Mouse (Mus musculus) left cerebral cortex, adult 2 months (tissue): ENCODE measurements at regions not wholly inside any gene's neighbourhood (a gene's known extent, or its start where the extent isn't known, plus 50 kb on each side); places are given as distances from the start of the nearest gene placed in this dataset.
A peak's percentile ranks its signal among the peaks of the same experiment; 100 is the strongest.

Source experiments
- DNase-seq, 2 experiments: peaks; one replicate each; pipeline ENCODE4 v3.0.0; 2021 to 2022; ENCODE audit warnings: low spot score in 2 of 2, mixed read lengths in 1 of 2; ENCODE audit errors: extremely low spot score in 1 of 2
- H3K27ac ChIP-seq: fragments of 200-600 bp; 2 replicates; pipeline ENCODE4 v1.8.1; 2022
- H3K4me3 ChIP-seq: fragments of 200-600 bp; 2 replicates; pipeline ENCODE4 v1.8.1; 2022
- CTCF ChIP-seq: fragments of 200-600 bp; IDR thresholded peaks from 2 replicates; pipeline ENCODE4 v1.8.1; 2022; ENCODE audit warnings: antibody characterized with exemption, mild to moderate bottlenecking, moderate library complexity
- intact Hi-C: fragments of 180-260 bp; cut with DNase I; formaldehyde crosslinking; loops from one replicate; pipeline ENCODE4 v1.15.1; 2025

DNA sequence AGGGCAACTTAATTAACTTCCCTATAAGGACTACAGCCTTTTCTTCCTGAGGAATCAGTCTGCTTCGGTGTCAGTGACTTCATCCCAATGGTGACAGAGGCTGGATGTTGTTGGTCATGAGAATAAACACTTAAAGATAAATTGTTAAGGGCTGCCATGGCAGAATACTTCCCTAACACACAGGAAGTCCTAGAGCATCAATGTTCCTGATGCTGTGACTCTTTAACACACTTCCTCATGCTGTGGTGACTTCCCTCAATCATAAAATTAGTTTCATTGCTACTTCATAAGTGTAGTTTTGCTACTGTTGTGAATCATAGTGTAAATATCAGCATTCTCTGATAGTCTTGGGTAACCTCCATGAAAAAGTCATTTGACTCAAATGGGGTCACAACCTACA, 184.5 kb upstream of the Id2 start:
- TF ChIP-seq CTCF = no peak
- intact Hi-C loops = no loop called here
- Histone ChIP-seq H3K27ac (no peak overlapping the region), H3K4me3 (no peak overlapping the region)
- DNase-seq = no peak

DNA sequence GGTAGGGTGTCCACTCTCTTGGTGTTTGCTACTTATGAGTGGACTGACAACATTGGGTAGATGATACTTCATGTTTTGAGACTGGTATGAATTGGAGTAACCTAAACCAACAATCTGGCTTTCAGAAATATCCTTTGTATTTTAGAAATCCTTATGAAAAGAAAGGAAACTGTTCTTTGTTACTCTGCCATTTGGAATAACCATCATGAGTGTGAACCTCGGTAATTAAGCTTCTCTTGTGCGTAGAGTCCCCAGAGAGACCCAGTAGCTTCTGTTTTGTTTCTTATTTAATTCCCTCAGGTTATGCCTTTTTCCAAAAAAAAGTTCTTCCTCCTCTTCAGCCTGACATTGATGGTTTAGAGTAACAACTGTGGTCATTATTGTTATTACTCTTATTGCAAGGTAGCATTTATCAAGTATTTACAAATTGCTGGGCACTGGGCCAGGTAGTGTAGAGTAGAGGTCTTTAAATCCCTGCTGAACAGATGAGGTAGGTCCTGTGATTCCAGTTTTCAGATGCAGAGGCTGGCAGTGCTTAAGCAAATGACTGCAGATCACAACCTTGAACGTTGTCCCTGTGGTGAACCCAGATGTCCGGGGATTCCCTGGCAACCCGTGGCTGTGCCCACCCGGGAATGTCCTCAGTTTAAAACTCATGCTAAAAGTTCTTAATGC, 176.8 kb upstream of the Id2 start:
- H3K27ac ChIP-seq = no peak overlapping the region
- no peak for TF ChIP-seq CTCF
- no peak overlapping the region for H3K4me3 ChIP-seq
- peak in 1 of 2 experiments; percentile 4 for DNase-seq
- intact Hi-C loops = no loop called here

DNA sequence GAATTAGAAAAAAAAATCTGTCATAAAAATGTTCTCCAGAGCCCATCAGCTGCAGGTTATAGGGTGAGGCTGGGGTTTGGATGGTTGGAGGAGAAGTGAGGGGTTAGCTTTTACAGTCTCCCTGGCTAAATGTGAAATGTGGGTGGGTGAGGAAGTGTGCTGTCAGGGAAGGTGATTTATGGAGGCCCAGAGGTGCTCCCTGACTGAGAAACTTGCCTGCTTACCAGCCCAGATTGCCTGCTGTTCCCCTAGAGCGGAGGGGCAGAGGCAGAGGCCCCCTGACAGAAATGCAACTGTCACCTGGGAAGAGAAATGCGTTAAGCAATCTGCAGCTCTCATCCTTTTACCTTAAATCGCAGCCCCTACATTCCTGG, 175.8 kb upstream of the Id2 start:
- TF ChIP-seq CTCF = no peak
- no peak overlapping the region for H3K4me3 ChIP-seq
- peak in 1 of 2 experiments; percentile 5 for DNase-seq
- no peak overlapping the region for H3K27ac ChIP-seq
- intact Hi-C loops = no loop called here

DNA sequence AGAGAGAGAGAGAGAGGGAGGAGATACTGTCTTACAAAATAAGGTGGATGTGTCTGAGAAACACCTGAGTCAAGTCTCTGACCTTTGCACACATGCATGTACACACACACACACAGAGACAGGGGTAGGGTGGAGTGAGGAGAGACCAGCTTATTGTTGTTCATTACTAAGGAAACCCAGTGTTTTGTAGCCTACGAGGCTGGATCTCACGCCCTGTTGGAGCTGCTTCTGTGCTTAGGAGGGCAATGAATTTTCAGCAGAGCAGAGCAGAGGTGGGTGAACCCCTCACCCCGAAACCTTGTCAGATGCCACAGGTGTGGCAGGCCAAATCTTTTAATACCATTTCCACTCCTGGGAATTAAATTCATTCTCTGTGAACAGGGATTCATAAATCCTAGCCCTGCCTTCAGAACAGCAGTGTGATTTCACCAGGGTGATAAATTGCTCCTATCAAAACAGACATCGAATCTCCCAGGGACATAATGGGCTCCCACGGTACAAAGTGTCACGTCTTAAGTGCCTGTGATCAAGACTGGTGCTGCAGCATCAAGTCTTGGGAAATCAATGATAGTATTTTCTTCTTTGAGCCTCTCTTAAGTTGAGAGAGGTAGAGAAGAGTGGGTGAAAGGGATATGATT, 175.3 kb upstream of the Id2 start:
- no peak for TF ChIP-seq CTCF
- DNase-seq = peak in 1 of 2 experiments; percentile 4
- no peak overlapping the region for H3K27ac ChIP-seq
- intact Hi-C loops = no loop called here
- H3K4me3 ChIP-seq = no peak overlapping the region

DNA sequence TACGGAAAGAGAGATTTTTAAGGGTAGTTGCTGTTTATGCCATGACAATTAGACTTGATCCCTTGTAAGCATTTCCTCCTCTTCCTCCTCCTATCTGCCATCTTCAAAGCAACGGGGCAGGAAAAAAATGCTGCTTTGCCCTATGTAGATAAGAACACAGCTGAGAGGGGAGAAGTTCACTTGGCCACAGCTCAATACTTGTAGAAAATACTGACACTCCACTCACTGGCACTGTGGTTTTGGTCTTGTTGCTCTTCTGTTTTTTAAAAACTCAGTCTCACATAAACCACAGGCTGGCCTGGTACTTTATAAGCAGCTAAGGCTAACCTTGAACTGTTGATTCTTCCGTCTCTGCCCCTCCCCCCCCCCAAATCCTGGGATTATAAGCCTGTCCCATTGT, 172.9 kb upstream of the Id2 start:
- intact Hi-C loops = no loop called here
- TF ChIP-seq CTCF = no peak
- Histone ChIP-seq H3K4me3 (no peak overlapping the region), H3K27ac (no peak overlapping the region)
- no peak for DNase-seq

DNA sequence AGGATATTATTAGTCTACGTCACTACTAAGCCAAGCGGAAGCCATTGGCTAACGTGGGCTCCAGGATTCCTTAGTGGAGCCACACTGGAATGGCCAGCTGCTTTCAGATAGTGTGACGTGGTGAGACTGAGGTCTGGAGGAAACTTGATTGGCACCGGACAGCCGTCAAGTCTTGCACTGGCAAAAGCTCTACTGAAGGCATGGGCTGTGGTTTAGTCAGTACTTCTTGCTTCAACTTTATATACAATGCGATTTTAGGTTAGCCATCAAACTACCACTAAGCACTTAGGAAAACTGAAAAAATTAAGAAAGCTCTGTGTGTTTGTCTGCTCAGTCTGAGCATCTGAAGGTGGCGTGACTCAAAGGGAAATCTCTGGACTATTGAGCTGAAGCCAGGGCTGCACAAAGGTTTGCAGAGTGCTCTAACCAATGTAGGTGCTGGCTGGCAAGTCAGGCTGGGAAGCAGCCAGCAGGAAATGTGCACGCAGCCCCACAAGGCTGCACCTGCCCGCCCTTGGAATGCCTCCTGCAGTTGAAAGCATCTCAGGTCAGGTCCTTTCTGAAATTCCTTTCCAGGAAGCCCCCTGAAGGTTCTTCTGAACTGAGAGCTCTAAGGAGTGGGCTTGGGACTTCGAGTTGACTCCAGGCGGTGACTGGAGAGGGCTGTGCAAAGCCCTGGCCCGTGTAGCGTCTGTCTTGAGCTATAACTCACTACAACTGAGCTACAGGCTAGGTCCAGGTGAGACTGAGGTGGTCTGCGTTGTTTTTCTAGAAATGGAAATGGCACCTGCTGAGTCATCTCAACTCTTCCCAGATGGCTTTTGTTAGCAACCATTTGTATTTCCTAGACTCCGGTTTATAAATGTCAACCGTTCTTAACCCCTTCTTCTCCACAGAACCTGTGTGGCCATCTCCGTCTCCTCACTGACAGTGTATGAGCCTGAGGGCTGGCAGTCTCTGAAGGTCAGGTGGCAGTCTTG, 172.2 kb upstream of the Id2 start:
- Histone ChIP-seq H3K4me3 (no peak overlapping the region), H3K27ac (no peak overlapping the region)
- intact Hi-C loops = no loop called here
- DNase-seq = peak in 1 of 2 experiments; percentile 5
- no peak for TF ChIP-seq CTCF

DNA sequence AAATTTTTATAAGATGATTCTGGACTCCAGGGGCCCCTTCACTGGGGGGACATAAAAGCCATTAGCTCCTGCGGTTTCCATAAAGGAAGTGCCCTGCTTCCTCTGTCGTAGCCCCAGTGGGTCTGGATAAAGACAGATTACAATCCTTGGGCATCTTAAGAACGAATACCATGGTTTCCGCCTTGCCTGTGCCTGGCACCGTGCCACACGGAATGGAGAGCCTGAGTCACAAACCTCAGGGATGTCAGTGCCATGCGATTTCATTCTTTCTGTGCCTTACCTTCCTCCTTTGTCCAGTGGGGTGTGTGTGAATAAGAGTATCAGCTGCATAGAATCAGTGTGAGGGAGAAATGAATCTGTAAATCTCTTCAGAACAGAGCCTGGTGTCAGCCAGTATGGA, 171.4 kb upstream of the Id2 start:
- no peak for TF ChIP-seq CTCF
- intact Hi-C loops = no loop called here
- H3K4me3 ChIP-seq = no peak overlapping the region
- peak in 1 of 2 experiments; percentile 5 for DNase-seq
- H3K27ac ChIP-seq = no peak overlapping the region

DNA sequence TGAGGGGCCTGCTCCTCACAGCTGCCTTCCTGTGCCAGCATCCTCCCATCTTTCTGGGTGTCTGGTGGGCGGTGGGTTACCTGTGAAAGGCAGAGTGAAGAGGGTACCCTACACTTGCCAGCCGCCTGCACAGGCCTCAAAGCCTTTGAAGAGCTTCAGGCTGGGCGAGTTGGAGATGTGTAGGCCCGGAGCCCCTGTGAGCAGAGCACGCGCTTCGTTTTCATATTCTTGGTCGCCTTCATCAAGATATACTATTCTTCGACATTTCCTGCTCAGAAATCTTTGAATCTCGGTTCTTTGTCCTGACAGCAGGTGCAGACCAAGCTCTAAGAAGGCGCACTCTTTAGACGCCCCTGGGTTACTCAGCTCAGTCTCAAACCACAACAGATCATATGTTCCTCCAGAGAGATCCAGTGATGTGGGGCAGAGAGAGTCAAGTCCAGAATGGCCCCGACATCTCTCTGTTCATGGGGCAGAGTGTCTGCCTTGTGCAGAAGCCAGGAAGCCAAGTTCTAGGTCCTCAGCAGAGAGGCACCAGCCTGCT, 170.7 kb upstream of the Id2 start:
- no peak for TF ChIP-seq CTCF
- DNase-seq = peak in 1 of 2 experiments; percentile 8
- intact Hi-C loops = no loop called here
- Histone ChIP-seq H3K27ac (no peak overlapping the region), H3K4me3 (no peak overlapping the region)

DNA sequence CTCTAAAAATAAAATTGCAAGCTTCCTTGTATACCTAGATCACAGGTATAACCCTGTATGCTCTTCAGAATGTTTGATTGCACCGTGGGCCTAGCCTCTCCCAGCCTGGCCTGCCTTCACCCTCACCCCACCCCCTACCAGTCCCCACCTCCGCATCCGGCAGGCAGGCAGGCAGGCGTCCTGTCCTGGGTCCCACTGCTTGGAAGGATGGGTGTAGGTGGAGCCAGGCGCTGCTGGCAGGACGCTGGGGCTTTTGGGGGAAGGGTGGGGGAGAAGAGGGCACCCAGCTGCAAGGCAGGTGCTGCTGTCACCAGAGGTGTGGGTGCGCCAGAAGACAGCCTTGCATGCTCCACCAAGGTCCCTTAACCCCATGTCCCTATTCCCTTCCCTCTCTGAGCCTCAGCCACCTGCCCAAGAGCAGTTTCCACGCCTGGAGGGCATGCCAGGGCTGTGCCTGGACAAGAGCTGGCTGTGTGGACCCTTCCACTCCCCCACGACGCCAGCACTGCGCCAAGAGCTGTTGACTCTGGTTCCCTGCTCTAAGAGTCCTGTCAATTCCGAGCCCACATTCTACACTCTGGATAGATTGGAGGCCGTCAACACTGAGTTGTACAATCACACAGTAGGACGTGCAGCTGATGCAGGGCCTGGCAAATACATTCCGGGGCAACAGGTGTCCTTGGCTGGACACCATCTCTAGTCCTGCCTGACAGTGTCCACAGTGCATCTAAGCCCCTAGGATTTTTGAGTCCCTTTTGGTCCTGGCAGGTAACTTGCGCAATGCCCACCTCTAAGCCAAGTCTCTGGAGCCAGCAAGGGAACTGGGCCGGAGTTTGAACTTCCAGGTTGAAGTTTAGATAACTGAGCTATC, 170.0 kb upstream of the Id2 start:
- peak in 1 of 2 experiments; percentile 8 for DNase-seq
- H3K27ac ChIP-seq = no peak overlapping the region
- no peak overlapping the region for H3K4me3 ChIP-seq
- intact Hi-C loops = no loop called here
- no peak for TF ChIP-seq CTCF

DNA sequence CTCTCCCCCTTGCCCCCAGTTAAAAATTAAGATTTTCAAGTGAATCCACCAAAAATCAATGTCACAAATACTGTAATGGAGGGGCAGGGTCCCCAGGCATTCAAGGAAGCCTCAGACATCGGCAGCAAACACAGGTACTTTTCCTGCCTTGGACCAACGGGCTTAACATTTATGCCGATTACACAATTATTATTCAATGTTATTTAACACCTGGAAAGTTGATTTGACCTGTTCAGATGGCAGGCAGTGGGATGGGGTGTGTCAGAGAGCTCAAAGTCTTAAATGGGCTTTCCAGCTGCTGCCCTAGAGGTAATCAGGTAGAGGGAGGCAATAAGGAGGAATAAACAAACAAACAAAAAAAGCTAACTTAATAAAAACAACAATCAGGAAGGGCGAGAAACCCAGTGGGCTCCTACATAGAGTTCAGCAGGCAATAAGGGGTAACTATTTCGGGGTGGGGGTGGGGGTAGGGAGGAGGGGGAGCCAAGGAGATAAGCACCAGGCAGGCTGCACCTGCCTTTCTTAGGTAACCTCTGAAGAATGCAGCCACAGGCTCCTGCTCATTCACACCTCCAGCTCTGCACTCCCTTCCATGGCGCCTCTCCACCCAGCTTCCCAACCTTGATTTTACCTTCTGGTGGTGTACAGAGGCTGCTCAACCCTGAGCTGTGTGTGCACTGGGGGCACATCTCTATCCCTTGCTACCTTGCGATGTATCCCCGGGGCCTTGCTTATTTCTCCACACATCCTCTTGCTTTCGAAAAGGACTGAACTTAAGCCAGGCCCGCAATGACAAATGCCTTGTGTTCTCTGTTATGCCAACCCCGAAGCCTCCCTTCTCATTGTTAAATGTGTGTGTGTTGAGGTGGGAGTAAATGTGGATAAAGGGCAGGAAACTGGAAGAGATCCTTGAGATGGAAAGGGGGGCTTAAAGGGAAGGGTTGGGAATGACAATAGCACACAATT, 168.9 kb upstream of the Id2 start:
- Histone ChIP-seq H3K27ac (no peak overlapping the region), H3K4me3 (no peak overlapping the region)
- intact Hi-C loops = no loop called here
- no peak for TF ChIP-seq CTCF
- peak in 1 of 2 experiments; percentile 7 for DNase-seq
